Mouse (Mus musculus) liver, postnatal 0 days (tissue): ENCODE results near the gene Ptf1a. TPM values are rescaled to one million over a fixed set of nuclear protein-coding genes. Genes with fewer than 3 reads are reported as not detected.
A peak's percentile ranks its signal among the peaks of the same experiment; 100 is the strongest.

ENCODE experiments used
- ATAC-seq: fragments of 200-750 bp; cut with Nextera tagmentation; 2 replicates; pipeline ENCODE4 v1.8.0; 2017; ENCODE audit warnings: mild to moderate bottlenecking, moderate library complexity
- DNase-seq: peaks from one replicate; pipeline ENCODE4 v3.0.0-alpha.2; 2016
- H3K27ac ChIP-seq: fragments of 300-500 bp; sonication (generic); 2 replicates; pipeline ENCODE4 v1.5.1; 2014; ENCODE audit warnings: antibody characterized with exemption, moderate library complexity, mild to moderate bottlenecking, low read depth
- H3K27me3 ChIP-seq: fragments of 300-500 bp; sonication (generic); 2 replicates; pipeline ENCODE4 v1.6.1; 2014; ENCODE audit warnings: low read length, control low read depth, mixed read lengths; ENCODE audit not compliant: insufficient read depth
- H3K36me3 ChIP-seq: fragments of 300-500 bp; sonication (generic); replicated peaks from 2 replicates; pipeline ENCODE4 v1.6.1; 2014; ENCODE audit warnings: mild to moderate bottlenecking, control low read depth, low read length, moderate library complexity, mixed read lengths; ENCODE audit not compliant: insufficient read depth
- H3K4me1 ChIP-seq: fragments of 300-500 bp; sonication (generic); 2 replicates; pipeline ENCODE4 v1.6.1; 2014; ENCODE audit warnings: antibody characterized with exemption, mild to moderate bottlenecking, control low read depth; ENCODE audit not compliant: insufficient read depth
- H3K4me2 ChIP-seq: fragments of 300-500 bp; sonication (generic); 2 replicates; pipeline ENCODE4 v1.6.1; 2014; ENCODE audit warnings: low read depth, mild to moderate bottlenecking, low read length, moderate library complexity, mixed read lengths
- H3K4me3 ChIP-seq: fragments of 300-500 bp; sonication (generic); 2 replicates; pipeline ENCODE4 v1.5.1; 2014; ENCODE audit warnings: low read depth, low read length
- H3K9ac ChIP-seq: fragments of 300-500 bp; sonication (generic); replicated peaks from 2 replicates; pipeline ENCODE4 v1.6.1; 2014; ENCODE audit warnings: mild to moderate bottlenecking, moderate library complexity
- H3K9me3 ChIP-seq: fragments of 300-500 bp; sonication (generic); 2 replicates; pipeline ENCODE4 v1.6.1; 2016; ENCODE audit warnings: mild to moderate bottlenecking, control low read depth, low read length, mixed read lengths
- CTCF ChIP-seq: sonication (generic); IDR thresholded peaks from 2 replicates; pipeline ENCODE4 v1.5.1; 2016; ENCODE audit warnings: antibody characterized with exemption, low read depth
- EP300 ChIP-seq: IDR thresholded peaks from 2 replicates; pipeline ENCODE4 v1.6.1; 2016; ENCODE audit warnings: antibody characterized with exemption, low read depth, mild to moderate bottlenecking
- WGBS: fragments of 180-500 bp; shearing (Covaris S2); extraction: QIAGEN DNeasy Blood & Tissue Kit; methylation state at CpG from one replicate; pipeline ENCODE4 v1.1.7; 2014; ENCODE audit not compliant: insufficient replicate concordance; 5-methylcytosine and 5-hydroxymethylcytosine counted together
- polyA plus RNA-seq: library from polyadenylated mRNA; unstranded; fragments of >200 nt; fragmentation: Nextera tagmentation; extraction: Ambion mirVana; gene quantifications from 2 replicates; pipeline ENCODE4 v1.2.1, GENCODE M21; 2015

The Ptf1a gene
- polyA plus RNA-seq = not detected in 2 replicates

- DNase-seq (no peak), ATAC-seq (no peak)
- H3K4me3 ChIP-seq = no peak within 1 kb of the TSS
- H3K4me1 ChIP-seq = no peaks in the 10 kb centered on the region
- no peak for TF ChIP-seq EP300
- TF ChIP-seq CTCF = no peak
- no peak within 1 kb of the TSS for H3K27ac ChIP-seq
- H3K36me3 ChIP-seq = no peaks in the 10 kb centered on the region
- no peak within 1 kb of the TSS for H3K4me2 ChIP-seq
- 1% methylated on average over 52 of the region's 53 CpGs for WGBS
- H3K9me3 ChIP-seq = no peaks in the 10 kb centered on the region
- H3K9ac ChIP-seq = no peak within 1 kb of the TSS
- H3K27me3 ChIP-seq = peaks cover 68% of the 10 kb centered on the region
Observed at GRCm38 (mm10) chr2:19444931-19445831, at the start of gene Ptf1a. Gene Ptf1a, plus strand, starts transcription at chr2:19445663.

DNA sequence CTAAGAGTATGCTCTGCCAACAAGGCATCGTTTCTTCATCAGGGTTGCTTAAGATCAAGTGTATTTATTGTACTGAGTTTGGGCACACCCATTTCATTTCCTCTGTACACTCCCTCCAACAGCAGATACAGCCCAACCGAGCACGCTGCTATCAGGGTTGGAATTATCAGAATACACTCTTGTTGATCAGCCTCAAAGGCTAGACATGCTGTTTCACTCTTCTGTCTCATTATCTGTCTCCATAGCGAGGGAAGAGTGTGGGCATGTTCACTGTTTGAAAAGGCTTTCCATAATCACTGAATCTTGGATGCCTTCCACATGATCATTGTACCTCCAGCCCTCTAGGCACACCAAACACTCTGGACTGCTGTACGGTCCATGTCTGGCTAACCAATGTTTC is 40.1 kb upstream of the Ptf1a start:
- Histone ChIP-seq H3K9me3 (no peaks in the 10 kb centered on the region), H3K4me2 (no peak overlapping the region), H3K4me1 (no peaks in the 10 kb centered on the region), H3K36me3 (no peaks in the 10 kb centered on the region), H3K27me3 (no peaks in the 10 kb centered on the region), H3K9ac (no peak overlapping the region), H3K27ac (no peak overlapping the region), H3K4me3 (no peak overlapping the region)
- TF ChIP-seq CTCF = no peak
- TF ChIP-seq EP300 = no peak
- ATAC-seq (no peak), DNase-seq (no peak)
- 48% methylated on average over 5 of the region's 5 CpGs for WGBS

GRCm38 (mm10) chr2:19406531-19406930 is 38.9 kb upstream of the Ptf1a start:
- Histone ChIP-seq H3K9ac (no peak overlapping the region), H3K9me3 (no peaks in the 10 kb centered on the region), H3K4me1 (no peaks in the 10 kb centered on the region), H3K27ac (no peak overlapping the region), H3K4me3 (no peak overlapping the region), H3K4me2 (no peak overlapping the region), H3K27me3 (no peaks in the 10 kb centered on the region), H3K36me3 (no peaks in the 10 kb centered on the region)
- DNase-seq (no peak), ATAC-seq (no peak)
- TF ChIP-seq EP300 (no peak), CTCF (no peak)
- 59% methylated on average over 3 of the region's 3 CpGs for WGBS

GRCm38 (mm10) chr2:19414222-19414965 is 31.1 kb upstream of the Ptf1a start:
- Histone ChIP-seq H3K4me2 (peak overlapping the region; percentile 66), H3K4me3 (peak overlapping the region; percentile 30), H3K4me1 (no peaks in the 10 kb centered on the region), H3K27me3 (no peaks in the 10 kb centered on the region), H3K27ac (no peak overlapping the region), H3K9me3 (no peaks in the 10 kb centered on the region), H3K9ac (no peak overlapping the region), H3K36me3 (no peaks in the 10 kb centered on the region)
- peak; percentile 53 for ATAC-seq
- peak; percentile 73 for DNase-seq
- 21% methylated on average over 19 of the region's 19 CpGs for WGBS
- TF ChIP-seq EP300 (no peak), CTCF (peak; percentile 81)

- Histone ChIP-seq H3K4me2 (peak overlapping the region; percentile 66), H3K4me1 (no peaks in the 10 kb centered on the region), H3K4me3 (peak overlapping the region; percentile 30; the same call in 1 of the 2 replicates), H3K27me3 (no peaks in the 10 kb centered on the region), H3K9me3 (no peaks in the 10 kb centered on the region), H3K36me3 (no peaks in the 10 kb centered on the region), H3K27ac (no peak overlapping the region), H3K9ac (no peak overlapping the region)
- TF ChIP-seq CTCF (peak; percentile 83), EP300 (no peak)
- ATAC-seq = peak; percentile 57; the same call in 1 of the 2 replicates
- WGBS = 4% methylated on average over 6 of the region's 6 CpGs
- no peak for DNase-seq
Observed at GRCm38 (mm10) chr2:19415063-19415521, 30.4 kb upstream of the Ptf1a start.

GRCm38 (mm10) chr2:19416066-19416465 is 29.4 kb upstream of the Ptf1a start:
- WGBS = 55% methylated on average over 6 of the region's 6 CpGs

More at GRCm38 (mm10) chr2:19416066-19416465, 29.4 kb upstream of the Ptf1a start:
- H3K27ac ChIP-seq = no peak overlapping the region
- H3K9me3 ChIP-seq = no peaks in the 10 kb centered on the region
- H3K4me2 ChIP-seq = no peak overlapping the region
- no peak for DNase-seq
- H3K4me1 ChIP-seq = no peaks in the 10 kb centered on the region
- TF ChIP-seq CTCF (no peak), EP300 (no peak)
- no peak overlapping the region for H3K9ac ChIP-seq
- H3K4me3 ChIP-seq = no peak overlapping the region
- ATAC-seq = no peak
- no peaks in the 10 kb centered on the region for H3K36me3 ChIP-seq
- H3K27me3 ChIP-seq = no peaks in the 10 kb centered on the region
